Mouse (Mus musculus) layer of hippocampus, adult 8-10 months (tissue): ENCODE measurements around the gene Kif1b. TPM values are rescaled to one million over a fixed set of nuclear protein-coding genes. Genes with fewer than 3 reads are reported as not detected.
"Not testable (repeated sequence)": the region's sequence is repeated elsewhere in the genome, so short reads cannot be mapped to it uniquely, and the experiment has no call there.

Source experiments
- DNase-seq, 2 experiments: peaks; one replicate each; pipeline ENCODE4 v3.0.0; 2022; ENCODE audit warnings: low spot score in 2 of 2
- total RNA-seq, 4 experiments: library from RNA; stranded (reverse); gene quantifications; 2 replicates each; pipeline ENCODE4 v1.2.4; 2022

Gene Kif1b
- total RNA-seq, 4 experiments from 2014 or later = 401 to 453 (median 422) TPM

DNA sequence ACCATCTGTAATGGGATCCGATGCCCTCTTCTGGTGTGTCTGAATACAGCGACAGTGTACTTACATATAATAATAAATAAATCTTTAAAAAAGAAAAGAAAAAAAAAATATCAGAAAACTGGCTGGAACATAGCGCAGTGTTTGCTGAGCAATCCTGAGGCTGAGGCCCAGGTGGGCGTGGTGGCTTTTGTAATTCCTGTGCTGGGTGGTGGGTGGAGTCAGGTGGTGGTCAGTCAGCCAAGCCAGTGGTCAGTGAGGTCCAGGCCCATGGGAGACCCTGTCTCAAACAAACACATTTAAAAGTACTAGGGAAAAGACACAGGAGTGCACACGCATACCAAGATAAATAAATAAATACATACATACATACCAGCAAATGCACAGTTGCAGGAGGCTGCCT is 135.4 kb downstream of the Kif1b start:
- DNase-seq = no peak

DNA sequence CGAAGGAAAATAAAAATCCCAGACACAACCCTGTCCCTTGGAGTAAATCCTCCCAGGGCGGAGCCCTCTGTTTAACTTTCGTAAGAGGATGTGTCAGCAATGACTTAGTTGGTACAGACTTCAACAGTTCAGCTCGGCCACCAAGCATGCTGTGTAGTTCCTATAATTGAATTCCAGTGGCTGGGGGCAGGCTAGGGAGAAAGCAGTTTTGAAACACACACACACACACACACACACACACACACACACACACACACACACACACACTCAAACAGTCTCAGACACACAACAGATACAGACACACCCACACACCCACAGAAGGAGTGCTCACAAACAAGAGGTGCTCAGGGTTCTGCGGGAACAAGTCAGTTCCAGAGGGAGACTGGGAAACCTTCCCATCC is 135.9 kb downstream of the Kif1b start:
- DNase-seq = no peak

DNA sequence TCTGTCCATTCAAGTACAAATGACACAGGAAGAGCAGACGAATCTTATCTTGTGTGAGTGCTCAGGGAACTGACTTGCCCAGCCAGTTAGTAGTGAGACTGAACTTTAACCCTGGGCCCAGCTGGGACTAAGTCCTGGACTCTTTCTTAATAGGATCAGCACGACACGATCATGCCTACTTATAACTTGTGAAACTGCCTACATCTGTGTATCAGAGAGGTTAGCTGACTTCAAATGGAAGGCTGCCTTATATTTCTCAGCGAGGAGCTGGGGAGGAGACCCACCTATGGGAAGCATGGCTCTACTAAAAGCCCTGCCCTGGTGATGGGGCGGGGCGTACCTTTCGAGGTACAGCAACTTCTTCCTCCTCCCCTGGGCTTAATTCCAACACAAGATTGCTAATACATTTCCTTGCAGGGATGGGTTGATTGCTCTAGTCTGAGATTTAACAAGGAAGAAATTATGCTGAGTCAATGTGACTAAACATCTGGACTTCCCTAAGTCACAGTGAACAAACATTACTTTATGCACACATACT is 137.0 kb downstream of the Kif1b start:
- DNase-seq = no peak

DNA sequence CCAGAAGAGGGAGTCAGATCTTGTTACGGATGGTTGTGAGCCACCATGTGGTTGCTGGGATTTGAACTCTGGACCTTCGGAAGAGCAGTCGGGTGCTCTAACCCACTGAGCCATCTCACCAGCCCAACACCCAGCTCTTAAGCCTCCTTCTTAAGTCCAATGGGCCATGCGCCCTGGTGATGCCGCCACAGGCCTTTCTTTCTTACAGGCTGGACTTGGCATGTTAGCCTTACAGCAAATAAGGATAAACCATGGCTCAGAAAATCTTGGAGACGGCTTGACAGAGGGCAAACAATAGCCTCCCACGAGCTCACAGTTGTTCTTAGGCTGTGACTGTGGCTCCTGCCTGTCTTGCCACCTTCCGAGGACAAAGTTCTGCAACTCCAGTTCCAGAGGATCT is 137.6 kb downstream of the Kif1b start:
- DNase-seq = not testable (repeated sequence)

DNA sequence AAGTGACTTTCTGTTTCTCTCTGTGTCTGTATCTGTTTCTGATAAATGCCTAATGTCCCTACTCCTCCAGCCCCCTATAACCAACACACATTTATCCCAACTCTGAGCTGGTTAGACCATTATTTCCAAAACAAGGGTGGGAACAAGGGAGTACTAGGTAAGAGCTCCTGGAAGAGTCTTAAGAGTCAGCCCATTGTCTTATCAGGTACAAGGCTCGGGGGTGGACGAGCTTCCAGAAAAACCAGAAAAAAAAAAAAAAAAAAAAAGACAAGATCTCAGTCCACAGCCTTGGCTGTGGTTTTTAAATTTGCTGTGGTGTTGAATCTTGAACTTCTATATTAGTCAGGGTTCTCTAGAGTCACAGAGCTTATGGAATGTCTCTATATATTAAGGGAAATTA is 139.5 kb downstream of the Kif1b start:
- DNase-seq = no peak

DNA sequence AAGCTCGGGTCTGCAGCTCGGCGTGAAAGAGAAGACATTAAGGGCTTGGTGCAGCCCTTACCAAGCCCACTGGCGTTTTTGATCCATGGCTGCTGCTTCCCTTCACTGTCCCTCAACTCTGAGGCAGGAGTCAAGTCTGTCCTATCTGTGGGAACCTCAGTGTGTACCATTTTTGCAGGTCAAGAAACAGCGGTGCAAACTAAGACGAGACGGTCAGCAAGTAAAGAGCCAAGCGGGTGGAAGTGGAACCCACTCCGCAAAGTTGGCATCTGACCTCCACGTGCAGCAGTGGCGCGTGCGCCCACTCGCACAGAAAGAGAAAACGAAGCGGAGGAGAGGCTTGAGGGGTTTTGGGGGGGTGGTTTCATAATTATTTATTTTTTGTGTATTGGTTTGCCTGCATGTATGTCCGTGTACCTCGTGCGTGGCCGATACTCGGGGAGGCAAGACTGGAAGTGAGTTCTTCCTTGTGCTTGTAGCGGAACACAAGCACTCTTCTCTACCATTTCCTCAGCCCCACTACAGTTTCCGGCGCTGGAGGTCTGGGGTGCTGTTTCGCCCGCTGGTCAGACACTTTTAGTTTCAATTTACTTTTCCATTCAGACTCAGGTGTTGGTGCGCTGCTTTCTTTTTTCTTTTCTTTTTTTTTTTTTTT is 140.4 kb downstream of the Kif1b start:
- no peak for DNase-seq

DNA sequence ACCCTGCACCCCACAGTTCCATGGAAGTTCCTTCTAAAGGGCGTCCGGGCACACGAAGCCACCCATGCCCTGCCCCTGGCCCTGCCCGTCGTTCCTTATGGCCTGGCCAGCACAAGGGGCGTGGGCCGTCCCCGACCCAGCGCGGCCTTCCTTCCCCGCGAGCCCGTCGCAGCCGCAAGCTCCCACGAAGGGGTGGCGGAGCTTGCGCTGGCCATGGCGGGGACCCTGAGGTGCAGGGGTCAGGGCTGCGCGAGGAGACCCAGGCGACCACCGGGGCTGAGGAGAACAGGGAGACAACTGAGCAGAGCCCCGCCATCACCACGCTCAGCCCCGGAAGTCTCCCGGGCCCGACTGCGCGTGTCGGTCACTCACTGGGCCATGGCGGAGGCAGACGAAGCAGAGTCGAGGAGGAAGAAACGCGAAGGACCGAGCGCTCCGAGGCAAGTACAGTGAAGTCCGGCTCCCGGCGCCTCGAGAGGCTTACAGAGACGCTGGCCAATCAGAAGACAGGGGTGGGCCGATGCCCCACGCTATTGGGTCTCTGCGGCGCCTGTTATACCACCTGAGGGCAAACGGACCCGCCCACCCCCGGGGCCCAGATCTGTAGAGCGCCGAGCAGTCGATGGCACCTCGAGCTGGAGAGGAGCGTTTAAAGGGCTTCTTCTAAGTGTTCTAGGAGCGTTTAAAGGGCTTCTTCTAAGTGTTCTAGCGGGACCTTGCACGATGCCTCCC is 141.1 kb downstream of the Kif1b start, which contains the start of gene Pgd:
Pgd (minus strand) TSS at position 557 of the 732 bp plus-strand sequence.
- peak; percentile 94 to 97 for DNase-seq

DNA sequence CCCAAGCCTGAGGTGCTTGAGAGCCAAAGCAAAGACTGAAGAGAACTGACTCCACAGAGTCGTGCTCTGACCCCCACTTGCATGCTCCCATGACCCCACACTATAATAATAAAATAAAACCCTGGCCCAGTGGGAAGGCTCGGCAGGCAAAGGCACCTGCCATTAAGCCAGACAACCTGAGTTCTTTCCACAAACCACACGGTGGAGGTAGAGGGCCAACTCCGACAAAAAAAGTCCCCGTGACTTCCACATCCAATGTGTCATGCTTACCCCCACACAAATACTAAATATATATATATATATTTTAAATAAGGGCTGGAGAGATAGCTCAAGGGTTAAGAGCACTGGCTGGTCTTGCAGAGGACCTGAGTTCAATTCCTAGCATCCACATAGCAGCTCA is 143.3 kb downstream of the Kif1b start:
- no peak for DNase-seq

DNA sequence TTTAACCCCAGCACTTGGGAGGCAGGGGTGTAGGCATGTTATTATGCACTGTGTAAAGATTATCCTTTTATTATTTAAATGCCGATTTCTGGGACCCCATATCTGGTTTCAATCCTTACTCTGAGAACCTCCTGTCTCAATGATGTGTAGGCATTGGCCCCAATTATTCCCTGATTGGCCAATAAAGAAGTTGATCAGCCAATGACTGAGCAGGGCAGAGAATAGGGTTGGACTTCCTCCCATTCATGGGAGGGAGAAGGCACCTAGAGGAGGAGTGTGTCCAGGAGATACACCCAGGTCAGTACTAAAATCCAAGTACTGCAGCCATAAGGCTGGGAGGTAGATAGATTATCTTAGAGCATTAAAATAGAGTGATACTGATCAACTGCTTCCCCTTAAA is 144.3 kb downstream of the Kif1b start:
- DNase-seq = no peak

DNA sequence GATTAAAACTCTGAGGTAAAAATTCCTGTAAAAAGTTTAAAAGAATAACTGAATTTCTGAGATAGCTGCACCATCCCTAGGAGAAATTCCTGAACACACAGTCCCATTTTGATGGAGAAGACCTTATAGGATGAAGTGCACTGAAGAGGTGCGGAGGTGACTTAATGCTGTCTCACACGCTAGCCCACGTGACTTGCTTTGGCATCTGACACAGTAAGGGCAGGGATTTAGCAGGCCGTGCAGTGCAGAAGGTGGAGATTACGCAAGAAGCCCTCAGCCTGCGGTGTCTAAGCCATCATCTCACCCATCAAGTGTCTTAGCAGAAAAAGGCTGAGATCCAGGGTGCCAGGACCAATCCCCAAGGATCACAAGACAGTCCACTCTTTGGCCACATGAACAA is 146.3 kb downstream of the Kif1b start:
- no peak for DNase-seq

DNA sequence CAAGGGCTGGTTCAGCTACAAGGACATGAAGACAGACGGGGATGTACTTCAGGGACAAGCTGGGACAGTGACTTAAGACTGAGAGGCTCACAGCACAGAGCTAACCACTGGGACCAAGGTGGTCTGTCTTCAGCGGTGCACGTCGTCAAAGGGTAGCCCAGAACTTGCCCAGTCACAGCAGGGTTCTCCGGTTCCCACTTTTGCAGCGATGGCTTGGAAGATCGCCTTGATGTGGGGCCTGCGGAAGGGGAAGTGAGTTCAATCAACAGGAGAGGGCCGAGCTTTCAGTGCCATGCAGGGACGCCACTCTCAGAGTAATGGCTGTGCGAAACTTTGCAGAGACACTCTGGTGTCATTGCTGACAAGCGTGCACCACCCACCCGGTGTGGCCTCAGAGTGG is 147.6 kb downstream of the Kif1b start:
- no peak for DNase-seq

DNA sequence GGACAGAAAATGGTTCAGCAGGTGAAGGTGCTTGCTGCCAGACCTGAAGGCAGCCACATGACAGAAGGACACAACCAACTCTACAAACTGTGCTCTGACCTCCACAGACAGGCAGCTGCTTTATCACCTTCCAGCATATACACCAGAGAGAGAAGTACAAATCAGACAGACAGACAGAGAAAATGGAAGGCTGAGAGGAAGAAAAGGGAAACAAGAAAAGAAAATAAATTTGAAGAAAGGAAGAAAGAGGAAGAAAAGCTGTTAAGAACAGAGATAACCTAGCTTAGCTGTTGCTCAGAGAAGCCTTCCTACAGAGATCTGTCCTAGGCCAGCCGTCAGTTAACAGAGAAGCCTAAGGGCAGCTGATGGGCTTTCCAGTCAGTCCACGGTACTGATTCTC is 148.3 kb downstream of the Kif1b start:
- DNase-seq = no peak

DNA sequence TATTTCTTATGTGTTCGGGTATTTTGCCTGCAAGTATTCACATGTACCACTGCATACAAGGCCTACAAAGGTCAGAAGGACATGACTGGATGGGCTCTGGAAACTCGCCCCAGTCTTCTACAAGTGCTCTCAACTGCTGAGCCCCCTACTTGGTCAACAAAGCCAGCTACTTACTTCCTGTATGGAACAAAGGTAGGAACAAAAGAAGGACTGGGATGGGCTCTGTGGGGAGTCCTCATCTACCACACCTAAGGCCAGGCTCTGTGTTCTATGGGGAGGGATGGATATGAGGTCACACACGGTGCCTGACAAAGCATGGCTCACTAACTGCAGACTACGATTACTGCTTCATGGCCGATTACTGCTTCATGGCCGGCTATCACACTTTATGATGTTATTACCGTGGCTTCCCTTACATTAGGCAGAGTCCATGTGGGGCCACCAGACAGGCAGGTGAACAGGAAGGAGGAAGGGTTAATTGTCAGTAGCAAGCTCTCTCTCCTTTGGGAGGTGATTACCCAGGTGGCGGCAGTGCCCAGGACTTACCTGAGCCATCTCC is 150.0 kb downstream of the Kif1b start:
- DNase-seq = no peak

DNA sequence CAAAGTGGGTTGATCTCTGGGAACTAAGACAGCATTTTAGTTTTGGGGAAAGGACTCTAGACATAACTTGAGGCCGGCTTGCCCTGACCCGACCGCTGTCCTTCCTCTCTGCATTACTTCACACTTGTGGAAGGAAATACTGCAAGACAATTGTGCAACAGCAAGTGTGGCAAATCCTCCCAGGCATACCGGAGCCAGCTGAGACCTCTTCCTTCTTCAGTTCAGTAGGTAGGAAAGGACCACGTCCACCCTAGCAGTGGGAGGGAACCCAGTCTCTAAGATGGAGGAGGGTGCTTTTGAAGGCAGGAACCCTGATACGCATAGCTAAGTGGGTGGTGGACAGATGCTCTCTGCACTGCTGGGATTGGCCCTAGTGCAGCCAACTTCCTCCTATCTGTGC is 151.8 kb downstream of the Kif1b start:
- DNase-seq = no peak

DNA sequence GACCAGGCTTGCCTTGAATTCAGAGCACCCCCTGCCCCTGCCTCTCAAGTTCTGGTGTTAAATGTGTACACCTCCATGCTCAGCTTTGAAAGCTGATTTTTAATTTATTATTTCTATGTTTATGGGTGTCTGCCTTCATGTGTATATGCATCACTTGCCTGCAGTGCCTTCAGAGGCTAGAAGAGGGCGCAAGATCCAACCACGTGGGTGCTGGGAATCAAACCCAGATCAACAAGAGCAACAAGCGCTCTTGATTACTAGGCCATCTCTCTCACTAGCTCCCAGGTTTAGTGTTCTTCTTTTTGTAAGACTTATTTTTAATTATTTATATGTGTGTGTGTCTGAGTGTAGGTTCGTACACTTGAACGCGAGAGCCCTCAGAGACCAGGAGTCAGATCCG is 152.6 kb downstream of the Kif1b start:
- no peak for DNase-seq

DNA sequence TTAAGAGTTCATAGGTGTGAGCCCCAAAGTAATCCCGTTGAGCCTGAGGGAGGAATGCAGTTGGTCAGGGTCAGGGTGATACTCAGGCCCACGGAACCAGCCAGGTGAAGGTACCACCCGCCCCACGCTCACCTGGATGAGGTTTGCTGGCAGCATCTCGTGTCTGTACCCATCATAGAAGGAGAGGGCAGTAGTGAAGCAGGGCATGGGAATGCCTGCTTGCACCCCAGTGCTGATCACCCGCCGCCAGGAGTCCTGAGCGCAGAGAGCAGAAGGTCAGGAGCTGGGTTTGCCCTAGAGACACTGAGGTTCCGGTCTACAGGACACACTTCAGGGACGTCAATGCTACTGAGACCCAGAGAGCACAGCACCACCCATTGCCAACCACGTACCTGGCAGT is 156.8 kb downstream of the Kif1b start:
- no peak for DNase-seq

DNA sequence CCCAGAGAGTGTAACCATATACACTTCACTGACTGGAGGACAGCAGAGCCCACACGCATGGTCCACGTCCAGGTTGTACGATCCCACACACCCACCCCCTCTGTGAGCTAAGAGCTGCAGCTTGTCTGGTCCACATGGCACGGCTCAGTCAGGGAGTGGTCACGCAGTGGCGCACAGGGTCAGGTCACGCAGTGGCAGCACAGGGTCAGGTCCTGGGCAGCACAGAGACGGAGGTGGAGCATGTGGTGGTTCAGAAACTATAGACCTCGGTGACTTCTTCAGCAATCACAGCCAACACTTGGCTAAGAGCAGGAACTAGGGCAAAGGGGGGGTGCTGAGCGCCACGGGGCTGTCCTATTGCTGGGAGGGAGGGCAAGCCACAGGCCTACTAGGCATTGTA is 157.2 kb downstream of the Kif1b start:
- DNase-seq = no peak

DNA sequence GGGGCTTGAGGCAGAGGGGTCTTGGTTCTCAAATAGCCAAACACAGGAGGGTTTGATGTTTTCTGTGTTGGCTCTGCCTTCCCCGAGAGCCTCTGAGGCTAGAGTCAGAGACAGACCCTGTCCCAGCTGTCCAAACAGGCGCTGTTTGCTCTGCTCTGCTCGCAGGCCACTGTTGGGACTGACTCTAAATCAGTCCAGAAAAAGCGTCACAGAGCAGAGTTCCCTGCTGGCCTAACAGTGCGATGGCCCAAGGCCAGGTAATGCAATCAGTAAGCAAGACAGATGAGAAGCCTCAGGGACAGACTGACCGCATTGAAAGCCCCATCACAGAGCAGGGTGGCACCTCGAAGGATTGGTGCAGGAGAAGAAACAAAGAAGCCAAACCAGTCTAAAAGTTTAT is 157.9 kb downstream of the Kif1b start:
- no peak for DNase-seq

DNA sequence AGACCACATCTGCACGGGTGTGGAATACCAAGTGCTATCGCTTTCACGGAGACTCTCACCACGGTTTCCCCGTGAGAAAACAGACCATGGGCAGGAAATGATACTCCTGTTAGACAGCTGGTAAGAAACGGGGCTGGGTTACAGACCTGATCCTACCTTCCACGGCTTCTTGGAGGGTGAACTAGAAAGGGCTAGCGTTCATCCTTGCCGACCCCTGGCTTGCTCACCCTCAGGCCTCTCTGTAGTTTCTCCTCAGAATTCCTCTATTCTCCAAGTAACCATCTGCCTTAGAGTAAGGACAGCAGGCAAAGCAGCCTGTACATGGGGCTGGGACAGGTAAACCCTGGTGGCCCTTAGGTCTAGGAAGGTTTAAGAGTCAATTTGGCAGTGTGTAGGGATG is 158.3 kb downstream of the Kif1b start:
- DNase-seq = no peak

DNA sequence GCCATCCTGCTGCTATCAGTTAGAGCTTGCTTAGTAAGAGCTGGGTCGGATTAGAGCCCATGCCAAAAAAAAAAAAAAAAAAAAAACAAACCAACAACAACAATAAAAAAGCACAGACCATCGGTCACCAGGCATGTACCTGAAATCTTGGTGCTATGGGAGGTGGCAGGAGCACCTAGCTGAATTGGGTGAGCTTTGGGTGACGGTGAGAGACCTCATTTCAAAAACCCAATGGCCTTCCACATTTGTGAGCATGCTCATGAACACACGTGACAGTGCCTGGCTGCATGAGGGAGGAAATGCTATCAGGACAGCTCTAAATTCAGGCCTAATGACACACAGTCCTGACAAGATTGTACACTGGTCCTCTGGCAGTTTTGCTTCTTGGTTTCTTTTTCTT is 159.4 kb downstream of the Kif1b start:
- no peak for DNase-seq

DNA sequence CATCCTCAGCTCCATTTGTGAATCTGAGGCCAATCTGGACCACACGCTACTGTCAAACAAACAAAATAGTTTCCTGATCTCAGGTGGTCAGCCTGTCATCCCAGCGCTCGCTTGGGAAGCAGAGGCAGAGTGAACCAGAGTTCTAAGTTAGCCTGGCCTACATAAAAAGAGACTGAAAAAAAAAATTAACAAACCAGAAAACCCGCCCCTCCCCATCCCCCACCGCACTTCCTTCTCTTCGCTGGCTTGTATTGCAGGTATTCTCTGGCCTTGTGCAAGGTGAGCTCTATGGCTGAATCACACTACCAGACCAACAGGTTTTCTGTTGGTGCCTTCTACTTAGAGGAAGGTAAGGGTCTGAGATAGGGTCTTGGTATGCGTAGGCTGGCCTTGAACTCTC is 160.0 kb downstream of the Kif1b start:
- DNase-seq = no peak

DNA sequence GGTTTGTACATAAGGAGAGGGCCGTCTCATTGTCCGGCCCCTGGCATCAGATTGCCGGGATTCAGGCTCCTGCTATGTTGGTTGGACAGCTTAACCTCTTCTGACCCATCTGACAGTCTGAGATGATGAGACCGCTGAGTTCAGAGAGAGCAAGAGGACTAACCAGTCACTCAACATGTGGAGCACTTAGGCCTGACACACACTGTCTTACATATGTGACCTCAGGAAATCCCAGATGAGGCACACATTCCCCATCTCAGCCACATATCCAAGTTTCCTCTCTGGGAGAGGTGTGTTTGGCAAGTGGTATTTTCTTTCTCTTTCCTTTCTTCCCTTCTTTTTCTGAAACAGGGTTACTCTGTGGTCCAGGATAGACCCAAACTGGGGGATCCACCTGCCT is 162.3 kb downstream of the Kif1b start:
- DNase-seq = no peak

DNA sequence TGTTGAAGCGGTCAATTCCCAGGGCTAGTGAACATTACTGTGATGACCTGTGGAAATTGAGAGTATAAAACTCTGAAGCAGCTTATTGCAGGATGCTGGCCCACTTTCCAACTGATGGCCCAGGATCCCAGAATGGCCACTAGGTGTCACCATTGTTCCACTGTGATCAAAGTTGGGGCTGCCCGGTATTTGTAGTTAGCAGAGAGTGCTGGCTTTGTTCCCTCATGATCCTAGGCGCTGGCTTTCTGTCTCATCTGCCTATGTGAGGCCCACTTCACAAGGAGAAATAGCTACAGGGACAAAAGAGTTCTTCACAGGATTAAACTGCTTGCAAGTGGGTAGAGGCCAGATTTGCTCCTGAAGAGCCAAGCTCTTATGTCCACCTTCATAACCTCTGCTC is 163.0 kb downstream of the Kif1b start:
- DNase-seq = peak; percentile 71 to 89
